ENCODE assay signal across 18 mouse cellular contexts in the genomic region with DNA sequence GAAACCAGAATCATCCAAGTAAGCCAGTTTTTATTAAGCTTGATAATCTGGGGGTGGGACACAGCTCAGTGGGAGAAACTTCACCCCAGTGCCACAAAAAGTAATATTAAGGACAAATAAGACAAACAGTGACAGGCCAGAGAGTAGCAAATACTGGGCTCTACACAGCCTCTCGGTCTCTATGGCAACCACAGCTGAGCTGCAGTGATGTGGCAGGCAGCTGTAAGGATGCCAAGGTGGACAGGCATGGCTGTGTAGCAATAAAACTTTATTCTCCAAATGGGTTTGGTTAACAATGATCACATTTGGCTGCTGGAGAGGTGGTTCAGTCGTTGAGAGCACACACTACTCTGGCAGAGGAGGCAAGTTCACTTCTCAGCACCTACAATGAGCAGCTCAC.
DNase-seq lines count a peak whose midpoint lies in the region; ATAC-seq lines count a peak whose summit lies in the region.
"Had no signal": no experiment of that assay in that cellular context is flagged by ENCODE, and none has a peak within 500 bp of the region (broad histone marks: within the 10 kb centered on the region; RNA-seq: fewer than 3 reads in every experiment).

No protein-coding gene starts in this region.

- H3K4me1 ChIP-seq in hindbrain, embryonic 11.5 days (replicated peaks; ENCODE audit: control insufficient read depth, insufficient read depth, low read length): peaks cover 3% of the 10 kb centered on the region; the same call in 1 of the 2 replicates
- H3K4me1 ChIP-seq in hindbrain, embryonic 13.5 days (replicated peaks): peaks cover 6% of the 10 kb centered on the region; the same call in 1 of the 2 replicates
- H3K4me1 ChIP-seq in hindbrain, embryonic 14.5 days (replicated peaks; ENCODE audit: control insufficient read depth, insufficient read depth, low read length): no peaks in the 10 kb centered on the region
- no peaks in the 10 kb centered on the region for H3K4me1 ChIP-seq in neural tube, embryonic 14.5 days (ENCODE audit: control insufficient read depth, insufficient read depth, low read length)
- H3K4me1 ChIP-seq: liver, embryonic 15.5 days; midbrain, embryonic 12.5 days had no signal

- DNase-seq in hindbrain, embryonic 11.5 days (ENCODE audit: low spot score): peak; percentile 28
- DNase-seq in retina, postnatal 1 day: peak; percentile 37
- no peak for DNase-seq in retina, embryonic 14.5 days (ENCODE audit: low spot score)
- DNase-seq in hindbrain, embryonic 14.5 days (ENCODE audit: low spot score): peak; percentile 52
- no peak for DNase-seq in ovary, postnatal 10 days (ENCODE audit: low spot score)
- DNase-seq: cerebellum, adult 11 months; kidney, adult 9 months; kidney, postnatal 4 days; layer of hippocampus, postnatal 36 days; lung, postnatal 14 days; right cerebral cortex, postnatal 14 days; thymus, postnatal 4 days had no signal

- H3K27me3 ChIP-seq in hindbrain, embryonic 11.5 days (ENCODE audit: control insufficient read depth, insufficient read depth, low read length): no peaks in the 10 kb centered on the region
- H3K27me3 ChIP-seq in hindbrain, embryonic 13.5 days: no peaks in the 10 kb centered on the region
- H3K27me3 ChIP-seq in hindbrain, embryonic 14.5 days (ENCODE audit: control insufficient read depth, insufficient read depth, low read length): no peaks in the 10 kb centered on the region
- no peaks in the 10 kb centered on the region for H3K27me3 ChIP-seq in neural tube, embryonic 14.5 days (ENCODE audit: control insufficient read depth, insufficient read depth, low read length)
- H3K27me3 ChIP-seq: limb, embryonic 13.5 days; liver, embryonic 15.5 days; midbrain, embryonic 12.5 days had no signal

- H3K9ac ChIP-seq in hindbrain, embryonic 11.5 days (ENCODE audit: low read depth, low read length): no peak overlapping the region
- no peak overlapping the region for H3K9ac ChIP-seq in hindbrain, embryonic 13.5 days
- H3K9ac ChIP-seq in hindbrain, embryonic 14.5 days: no peak overlapping the region
- no peak overlapping the region for H3K9ac ChIP-seq in neural tube, embryonic 14.5 days (replicated peaks; ENCODE audit: low read depth, low read length)
- H3K9ac ChIP-seq: limb, embryonic 13.5 days; liver, embryonic 15.5 days; midbrain, embryonic 12.5 days had no signal

- ATAC-seq in hindbrain, embryonic 11.5 days (ENCODE audit: low FRiP score): no peak
- no peak for ATAC-seq in hindbrain, embryonic 13.5 days (ENCODE audit: low FRiP score)
- peak; percentile 62; the same call in 1 of the 2 replicates for ATAC-seq in hindbrain, embryonic 14.5 days (ENCODE audit: low FRiP score)
- ATAC-seq in neural tube, embryonic 14.5 days (ENCODE audit: low read depth): peak; percentile 81
- ATAC-seq in activated CD4-positive, CD25-positive, alpha-beta regulatory T cell, adult 4 months: no peak

- H3K27ac ChIP-seq in hindbrain, embryonic 11.5 days (ENCODE audit: low read depth, low read length): no peak overlapping the region
- no peak overlapping the region; the same call in 1 of the 2 replicates for H3K27ac ChIP-seq in hindbrain, embryonic 13.5 days
- H3K27ac ChIP-seq in hindbrain, embryonic 14.5 days: no peak overlapping the region
- H3K27ac ChIP-seq in neural tube, embryonic 14.5 days (ENCODE audit: low read depth, low read length): no peak overlapping the region
- H3K27ac ChIP-seq: limb, embryonic 13.5 days; liver, embryonic 15.5 days; midbrain, embryonic 12.5 days had no signal

- no peaks in the 10 kb centered on the region for H3K36me3 ChIP-seq in hindbrain, embryonic 11.5 days (ENCODE audit: control insufficient read depth, insufficient read depth, low read length)
- no peaks in the 10 kb centered on the region; the same call in 1 of the 2 replicates for H3K36me3 ChIP-seq in hindbrain, embryonic 13.5 days
- H3K36me3 ChIP-seq in hindbrain, embryonic 14.5 days (replicated peaks; ENCODE audit: control insufficient read depth, insufficient read depth): no peaks in the 10 kb centered on the region
- no peaks in the 10 kb centered on the region for H3K36me3 ChIP-seq in neural tube, embryonic 14.5 days (ENCODE audit: control insufficient read depth, insufficient read depth, low read length)
- H3K36me3 ChIP-seq: limb, embryonic 13.5 days; liver, embryonic 15.5 days; midbrain, embryonic 12.5 days had no signal

- WGBS in hindbrain, embryonic 11.5 days: 67% methylated on average over 2 of the region's 2 CpGs
- WGBS in hindbrain, embryonic 13.5 days: 50% methylated on average over 2 of the region's 2 CpGs
- WGBS in hindbrain, embryonic 14.5 days: 55% methylated on average over 2 of the region's 2 CpGs
- 37% methylated on average over 2 of the region's 2 CpGs for WGBS in neural tube, embryonic 14.5 days

- no peak overlapping the region for H3K4me3 ChIP-seq in hindbrain, embryonic 11.5 days (ENCODE audit: low read depth, low read length)
- no peak overlapping the region for H3K4me3 ChIP-seq in hindbrain, embryonic 13.5 days
- no peak overlapping the region for H3K4me3 ChIP-seq in hindbrain, embryonic 14.5 days (replicated peaks; ENCODE audit: low read length)
- no peak overlapping the region for H3K4me3 ChIP-seq in neural tube, embryonic 14.5 days (ENCODE audit: low read depth, low read length)
- H3K4me3 ChIP-seq: limb, embryonic 13.5 days; liver, embryonic 15.5 days; midbrain, embryonic 12.5 days had no signal

- no peak overlapping the region for H3K4me2 ChIP-seq in hindbrain, embryonic 11.5 days (replicated peaks; ENCODE audit: low read depth, low read length)
- H3K4me2 ChIP-seq in hindbrain, embryonic 13.5 days: no peak overlapping the region
- no peak overlapping the region for H3K4me2 ChIP-seq in hindbrain, embryonic 14.5 days (replicated peaks)
- no peak overlapping the region for H3K4me2 ChIP-seq in neural tube, embryonic 14.5 days (ENCODE audit: low read depth, low read length)
- H3K4me2 ChIP-seq: limb, embryonic 13.5 days; liver, embryonic 15.5 days; midbrain, embryonic 12.5 days had no signal

- no peaks in the 10 kb centered on the region for H3K9me3 ChIP-seq in hindbrain, embryonic 11.5 days (ENCODE audit: control insufficient read depth, low read length)
- H3K9me3 ChIP-seq in hindbrain, embryonic 13.5 days: no peaks in the 10 kb centered on the region
- no peaks in the 10 kb centered on the region for H3K9me3 ChIP-seq in hindbrain, embryonic 14.5 days (ENCODE audit: control insufficient read depth, low read length)
- H3K9me3 ChIP-seq in neural tube, embryonic 14.5 days (ENCODE audit: control insufficient read depth, low read length): no peaks in the 10 kb centered on the region
- H3K9me3 ChIP-seq: liver, embryonic 15.5 days; midbrain, embryonic 12.5 days had no signal

Comparison
In these comparisons a context has a peak if more than half of its experiments do, and no peak if none do; other contexts are left out.
1. ATAC-seq: peak in hindbrain, embryonic 14.5 days (single experiment) and neural tube, embryonic 14.5 days (single experiment); none in hindbrain, embryonic 11.5 days (single experiment), hindbrain, embryonic 13.5 days (single experiment) and activated CD4-positive, CD25-positive, alpha-beta regulatory T cell, adult 4 months (single experiment).
2. DNase-seq: peak in hindbrain, embryonic 11.5 days (single experiment), retina, postnatal 1 day (single experiment) and hindbrain, embryonic 14.5 days (single experiment); none in retina, embryonic 14.5 days (single experiment) and ovary, postnatal 10 days (single experiment).